Mouse (Mus musculus): Measurements from ENCODE around the gene Obsl1.

- no peak for TF ChIP-seq CTCF (IDR thresholded peaks at IDR 0.05; ENCODE audit: borderline replicate concordance, insufficient read depth, low read depth, low read length)
- TF ChIP-seq POLR2A (IDR thresholded peaks at IDR 0.05; ENCODE audit: borderline replicate concordance, insufficient read depth, low read length) = no peak
These were observed 44.3 kb upstream of the Obsl1 start for GRCm38 (mm10) chr1:75550586-75550985.
